Mouse (Mus musculus) kidney, adult 9 months (tissue): ENCODE data around the gene Bcas3.
"Not testable (repeated sequence)": the region's sequence is repeated elsewhere in the genome, so short reads cannot be mapped to it uniquely, and the experiment has no call there.

Experiments used
- DNase-seq: peaks from one replicate; pipeline ENCODE4 v3.0.0; 2022

Gene Bcas3

GRCm38 (mm10) chr11:85714312-85714931 lies 361.5 kb downstream of the Bcas3 start:
- no peak for DNase-seq

- DNase-seq, result not testable (repeated sequence)
Observed at GRCm38 (mm10) chr11:85716730-85717129, 363.8 kb downstream of the Bcas3 start.

- no peak for DNase-seq
Observed at GRCm38 (mm10) chr11:85719091-85719490, 366.1 kb downstream of the Bcas3 start.

- no peak for DNase-seq
Observed at GRCm38 (mm10) chr11:85719766-85720165, 366.8 kb downstream of the Bcas3 start.

- no peak for DNase-seq
Observed at GRCm38 (mm10) chr11:85720269-85720773, 367.4 kb downstream of the Bcas3 start.

- DNase-seq, result no peak
Observed at GRCm38 (mm10) chr11:85721986-85722385, 369.0 kb downstream of the Bcas3 start.

GRCm38 (mm10) chr11:85724159-85724558 lies 371.2 kb downstream of the Bcas3 start:
- DNase-seq, result no peak

GRCm38 (mm10) chr11:85729725-85730124 lies 376.8 kb downstream of the Bcas3 start:
- DNase-seq, result no peak

GRCm38 (mm10) chr11:85732462-85733012 lies 379.6 kb downstream of the Bcas3 start:
- peak; percentile 25 for DNase-seq

- peak; percentile 33 for DNase-seq
Observed at GRCm38 (mm10) chr11:85733577-85733976, 380.6 kb downstream of the Bcas3 start.

- DNase-seq, result no peak
Observed at GRCm38 (mm10) chr11:85734317-85735211, 381.6 kb downstream of the Bcas3 start.

- no peak for DNase-seq
Observed at GRCm38 (mm10) chr11:85737227-85737626, 384.3 kb downstream of the Bcas3 start.

GRCm38 (mm10) chr11:85737893-85738292 lies 384.9 kb downstream of the Bcas3 start:
- no peak for DNase-seq

- DNase-seq, result no peak
Observed at GRCm38 (mm10) chr11:85738585-85738984, 385.6 kb downstream of the Bcas3 start.

- no peak for DNase-seq
Observed at GRCm38 (mm10) chr11:85739266-85739977, 386.5 kb downstream of the Bcas3 start.

- DNase-seq, result no peak
Observed at GRCm38 (mm10) chr11:85746373-85746772, 393.4 kb downstream of the Bcas3 start.

- DNase-seq, result no peak
Observed at GRCm38 (mm10) chr11:85748891-85749290, 395.9 kb downstream of the Bcas3 start.

GRCm38 (mm10) chr11:85751171-85751570 lies 398.2 kb downstream of the Bcas3 start:
- no peak for DNase-seq

- DNase-seq, result no peak
Observed at GRCm38 (mm10) chr11:85754631-85755502, 401.9 kb downstream of the Bcas3 start.

GRCm38 (mm10) chr11:85755503-85756044 lies 402.6 kb downstream of the Bcas3 start:
- no peak for DNase-seq

- no peak for DNase-seq
Observed at GRCm38 (mm10) chr11:85758891-85759290, 405.9 kb downstream of the Bcas3 start.
